Mouse (Mus musculus): Measurements from ENCODE around the gene Ift52.

Ift52 gene

DNA sequence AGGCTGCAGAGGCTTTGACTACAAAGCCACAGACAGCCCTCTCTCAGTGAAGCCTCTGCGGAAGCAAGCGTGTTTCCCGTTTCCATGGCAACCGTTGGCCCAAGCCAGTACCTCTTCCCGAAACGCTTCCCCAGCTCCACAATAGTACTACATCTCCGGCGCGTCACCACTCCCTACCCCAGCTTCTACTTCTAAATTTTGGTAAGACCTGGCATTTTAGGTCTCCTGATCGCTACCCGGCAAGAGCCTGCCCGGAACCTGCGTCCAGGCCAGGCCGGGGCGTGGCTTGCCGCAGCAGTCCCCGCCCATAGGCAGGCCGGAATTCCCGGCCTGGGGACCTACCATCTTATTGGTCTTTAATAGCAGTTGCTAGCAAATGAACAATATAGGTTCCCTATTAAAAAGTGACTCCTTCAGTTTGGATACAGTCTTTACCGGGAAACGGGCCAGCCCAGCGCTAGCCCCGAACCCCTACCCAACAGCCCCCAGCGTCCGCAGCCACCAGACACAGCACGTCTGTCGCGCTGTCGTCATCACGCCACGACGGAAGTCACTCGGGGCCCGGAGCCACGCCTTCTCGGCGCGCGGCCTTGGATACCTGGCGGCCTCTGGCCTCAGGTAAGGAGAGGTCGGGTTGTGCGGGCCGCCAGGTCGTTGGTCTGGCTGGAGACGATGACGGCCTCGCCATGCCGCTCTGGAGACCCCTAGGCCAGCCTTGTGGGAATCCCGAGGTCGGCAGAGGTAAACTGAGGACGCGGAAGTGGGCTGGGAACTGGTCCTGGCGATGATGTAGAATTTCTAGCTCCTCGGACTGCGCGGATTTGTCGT, at the start of gene Ift52:
TSS of gene Ift52 (plus strand) at position 439 of the 828 bp plus-strand sequence.
- peak; percentile 88 for DNase-seq (ENCODE audit: low spot score)

DNA sequence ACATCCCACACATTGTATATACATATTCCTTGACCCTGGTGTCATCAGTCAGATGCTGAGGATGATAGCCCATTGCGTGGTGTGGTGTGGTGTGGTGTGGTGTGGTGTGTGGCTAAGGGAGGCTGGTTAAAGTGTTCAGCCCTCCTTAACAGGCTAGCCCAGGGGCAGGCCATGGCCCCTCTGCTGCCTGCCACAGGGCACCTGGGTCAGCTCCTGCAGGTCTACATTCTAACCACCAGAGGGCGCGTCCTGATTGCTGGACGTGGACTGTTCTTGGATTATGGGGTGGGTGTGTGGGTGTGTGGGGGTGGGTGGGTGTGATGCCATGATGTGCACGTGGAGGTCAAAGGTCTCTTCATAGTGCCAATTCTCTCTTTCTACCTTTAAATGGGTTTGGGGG, 48.8 kb upstream of the Ift52 start:
- no peak for DNase-seq (ENCODE audit: low spot score)

DNA sequence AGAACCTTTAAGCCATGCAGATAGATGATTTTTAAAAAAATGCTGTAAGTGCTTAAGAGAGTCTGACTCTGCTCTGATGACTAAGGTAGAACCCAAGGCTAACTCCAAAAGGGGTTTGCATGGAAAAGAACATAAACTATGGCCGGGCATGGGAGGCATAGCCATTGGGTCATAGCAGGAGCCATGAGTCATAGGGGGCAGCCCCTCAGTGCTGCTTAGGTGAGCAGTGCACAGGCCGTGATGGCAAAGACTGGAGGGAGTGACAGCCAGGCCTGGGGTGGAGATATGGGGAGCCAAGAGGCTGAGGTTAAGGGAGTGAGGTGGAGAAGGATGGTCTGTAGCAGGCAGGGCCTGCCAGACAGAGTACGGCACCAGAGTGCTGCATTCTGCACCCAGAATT, 48.1 kb upstream of the Ift52 start:
- no peak for DNase-seq (ENCODE audit: low spot score)

DNA sequence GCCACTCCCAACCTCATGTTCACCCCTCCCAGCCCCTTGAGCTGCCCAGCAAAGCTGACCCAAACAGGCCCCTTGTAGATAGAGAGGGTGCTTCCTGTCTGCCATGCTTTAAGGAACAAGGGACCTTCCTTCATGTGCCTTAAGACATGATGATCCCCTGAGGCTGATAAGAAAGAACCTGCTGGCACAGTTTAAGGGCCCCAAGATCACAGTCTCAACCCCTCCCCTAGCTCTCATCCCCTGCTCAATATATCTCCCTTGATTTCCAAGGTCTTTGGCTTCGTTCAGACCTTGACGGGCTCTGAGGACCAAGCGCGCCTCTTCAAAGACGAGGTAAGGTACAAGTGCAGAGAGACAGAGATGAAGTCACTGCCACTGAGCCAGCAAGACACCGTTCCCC, 46.3 kb upstream of the Ift52 start:
- DNase-seq (ENCODE audit: low spot score) = no peak

DNA sequence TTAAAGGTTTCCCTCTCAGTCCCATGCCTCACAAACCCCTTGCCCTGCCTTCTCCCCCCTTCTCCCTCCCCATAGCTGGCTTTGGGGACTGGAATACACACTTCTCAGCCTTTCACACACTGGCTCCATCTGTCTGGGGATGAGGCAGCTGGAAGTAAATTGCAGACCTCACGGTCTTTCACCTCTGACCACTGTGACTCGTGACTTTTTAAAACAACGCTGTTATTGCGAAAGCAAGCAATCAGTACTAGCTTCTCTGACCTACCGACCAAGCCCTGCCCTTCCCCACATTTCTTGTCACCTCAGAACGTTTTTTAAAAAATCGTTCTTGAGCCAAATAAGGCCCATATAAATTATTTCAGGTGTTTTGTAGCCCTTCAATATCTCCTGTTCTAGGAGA, 44.4 kb upstream of the Ift52 start:
- DNase-seq (ENCODE audit: low spot score) = no peak

DNA sequence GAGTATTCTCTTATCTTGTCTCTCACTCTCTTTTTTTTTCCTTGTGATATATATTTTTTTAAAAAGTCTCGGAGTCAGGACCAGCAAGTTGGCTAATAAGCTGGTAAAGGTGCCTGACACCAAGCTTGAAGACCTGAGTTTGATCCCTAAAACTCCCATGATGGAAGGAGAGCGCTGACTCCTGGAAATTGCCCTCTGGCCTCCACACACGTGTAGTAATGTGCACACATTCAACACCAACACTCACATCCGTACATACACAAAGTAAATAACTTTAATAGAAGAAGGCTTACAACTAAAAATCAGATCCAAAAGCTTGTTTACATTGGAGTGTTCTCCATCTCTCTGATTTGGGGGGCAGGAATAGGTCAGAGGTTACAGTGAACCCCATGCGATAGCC, 43.9 kb upstream of the Ift52 start:
- no peak for DNase-seq (ENCODE audit: low spot score)

DNA sequence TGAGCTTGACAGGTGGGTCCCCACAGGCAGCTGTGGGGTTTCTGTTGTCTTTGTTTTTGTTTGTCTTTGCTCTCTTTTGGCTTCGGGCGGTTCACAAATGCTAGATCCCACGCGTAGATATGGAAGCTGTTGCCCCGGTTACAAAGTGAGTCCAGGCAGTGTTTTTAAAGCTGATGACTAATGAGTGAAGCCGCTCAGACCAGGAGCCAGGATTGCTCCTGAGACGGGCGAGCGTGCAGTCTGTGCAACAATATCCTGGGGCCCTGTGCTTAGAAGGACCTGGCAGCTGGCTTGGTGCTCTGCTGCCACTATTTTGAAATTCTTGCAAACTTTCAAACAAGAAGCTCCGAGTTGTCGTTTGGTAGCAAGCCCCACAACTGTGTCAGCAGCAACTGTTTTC, 43.5 kb upstream of the Ift52 start:
- DNase-seq (ENCODE audit: low spot score) = no peak

DNA sequence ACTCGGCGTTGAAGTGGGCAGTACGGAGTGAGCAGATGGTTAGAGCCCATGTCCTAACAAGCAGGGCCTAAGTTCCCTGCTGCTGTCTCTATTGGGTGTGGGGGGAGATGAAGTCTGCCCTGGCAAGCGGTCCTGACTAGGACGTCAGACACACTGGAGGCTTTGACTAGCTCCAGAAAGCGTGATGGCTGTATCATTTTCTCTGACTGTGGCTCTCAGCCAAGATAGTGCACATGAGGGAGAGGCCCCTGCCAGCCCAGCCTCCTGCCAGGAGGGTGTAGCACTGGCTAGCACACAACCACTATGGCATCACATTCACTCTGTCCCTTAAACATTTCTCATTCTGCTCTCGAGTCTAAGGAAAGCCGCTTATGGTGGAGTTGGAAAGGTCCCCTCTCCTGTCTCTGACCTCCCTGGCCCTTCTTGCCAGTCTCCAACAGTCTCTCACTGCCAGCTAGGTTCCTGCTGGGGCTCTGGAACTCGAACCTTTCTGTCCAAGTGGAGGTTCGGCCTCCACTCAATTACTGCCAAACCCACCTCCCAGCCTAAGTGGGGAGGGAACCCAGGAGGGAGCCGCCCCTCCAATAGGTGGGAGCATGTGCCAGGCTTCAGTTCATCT, 41.9 kb upstream of the Ift52 start:
- no peak for DNase-seq (ENCODE audit: low spot score)

DNA sequence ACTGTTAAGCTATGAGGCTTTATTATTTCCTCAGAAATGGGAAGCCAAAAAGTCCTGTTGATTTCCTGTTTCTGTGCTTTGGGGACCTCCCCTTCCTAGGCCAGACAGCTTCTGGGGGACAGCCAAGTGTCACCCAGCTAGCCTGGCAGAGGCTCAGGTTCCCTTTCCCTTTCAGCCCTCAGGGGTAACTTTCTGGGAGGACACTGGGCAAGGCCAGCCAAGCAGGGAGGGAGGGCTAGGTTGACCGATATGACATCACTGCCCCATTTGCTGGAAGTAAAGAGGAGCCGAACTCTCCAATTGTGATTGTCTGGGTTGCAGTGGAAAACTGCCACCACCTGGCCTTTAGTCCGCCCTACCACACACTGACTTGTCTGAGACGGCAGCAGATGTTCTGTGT, 41.2 kb upstream of the Ift52 start:
- no peak for DNase-seq (ENCODE audit: low spot score)

DNA sequence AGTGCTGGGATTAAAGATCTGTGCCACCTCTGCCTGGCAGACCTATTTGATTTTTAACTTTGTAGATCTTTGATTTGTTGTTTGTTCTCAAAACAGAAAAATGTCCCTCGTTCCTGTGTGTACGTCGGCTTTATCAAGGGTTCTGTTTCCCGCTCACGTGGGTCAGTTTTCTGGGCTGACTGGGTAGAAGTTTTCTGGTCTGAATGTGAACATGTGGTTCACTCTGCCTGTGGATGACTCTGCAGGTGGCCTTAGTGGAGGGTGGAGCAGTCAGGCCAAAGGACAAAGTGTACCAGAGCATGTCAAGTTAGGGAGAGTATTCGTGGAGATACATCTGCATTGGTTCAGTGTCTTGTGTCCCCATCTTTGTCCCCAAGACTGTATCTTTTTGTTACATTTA, 32.8 kb upstream of the Ift52 start:
- no peak for DNase-seq (ENCODE audit: low spot score)

DNA sequence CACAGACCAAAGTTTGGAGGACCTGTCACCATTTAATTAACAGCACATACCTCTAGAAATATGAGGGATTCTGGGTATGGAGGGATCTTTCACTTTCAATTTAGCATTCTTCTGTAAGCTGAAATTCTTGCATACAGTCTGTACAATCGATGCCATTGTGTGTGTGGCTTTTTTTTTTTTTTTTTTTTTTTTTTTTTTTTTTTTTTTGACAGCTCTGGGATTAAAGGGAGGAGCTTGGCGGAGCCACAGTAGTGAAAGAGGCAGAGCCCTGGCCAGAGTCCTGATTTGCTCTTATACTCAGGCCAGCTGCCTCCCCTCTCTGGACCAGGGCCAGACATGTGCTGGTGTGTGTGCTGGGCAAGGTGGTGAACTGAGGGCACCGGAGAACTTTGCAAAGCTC, 31.2 kb upstream of the Ift52 start:
- no peak for DNase-seq (ENCODE audit: low spot score)

DNA sequence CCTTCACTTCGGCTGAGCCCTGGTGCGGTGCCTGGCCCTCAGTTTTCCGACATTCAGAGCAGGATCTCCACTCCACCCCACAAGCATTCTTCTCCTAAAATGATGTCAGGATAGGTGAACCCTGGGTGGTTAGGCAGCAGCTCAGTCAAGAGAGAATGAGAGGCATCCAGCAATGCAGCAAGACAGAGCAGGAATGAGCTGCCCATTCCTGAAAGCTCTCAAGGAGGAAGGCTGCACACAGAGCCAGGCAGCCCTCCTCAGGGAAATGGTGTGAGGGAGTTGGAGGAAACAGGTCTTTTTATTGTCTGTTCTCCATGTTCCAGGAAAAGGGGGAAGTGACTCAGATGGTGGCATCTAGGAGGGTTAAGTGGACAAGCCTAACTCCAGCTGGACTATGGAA, 30.4 kb upstream of the Ift52 start:
- no peak for DNase-seq (ENCODE audit: low spot score)

DNA sequence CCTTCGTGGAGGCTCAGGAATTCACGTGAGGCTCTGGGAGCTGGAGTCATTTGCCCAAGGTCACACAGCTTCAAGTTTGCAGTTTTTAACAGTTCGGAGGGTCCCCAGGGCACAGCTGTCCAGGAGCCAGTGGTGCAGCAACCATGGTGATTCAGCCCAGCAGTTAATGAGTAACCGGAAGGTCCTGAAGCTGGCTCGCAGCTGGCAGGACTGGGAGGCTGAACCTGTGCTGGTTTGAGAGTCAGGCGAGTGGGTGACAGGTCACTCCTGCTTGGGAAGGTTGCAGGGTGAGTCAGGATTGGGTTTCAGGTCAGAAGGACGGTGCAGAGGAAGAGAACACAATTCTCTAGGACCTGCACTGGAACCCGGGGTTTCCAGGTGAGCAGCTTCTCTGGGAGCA, 29.9 kb upstream of the Ift52 start, which contains the start of gene Sgk2:
TSS of gene Sgk2 (plus strand) at position 113 of the 400 bp plus-strand sequence.
- DNase-seq (ENCODE audit: low spot score) = no peak

DNA sequence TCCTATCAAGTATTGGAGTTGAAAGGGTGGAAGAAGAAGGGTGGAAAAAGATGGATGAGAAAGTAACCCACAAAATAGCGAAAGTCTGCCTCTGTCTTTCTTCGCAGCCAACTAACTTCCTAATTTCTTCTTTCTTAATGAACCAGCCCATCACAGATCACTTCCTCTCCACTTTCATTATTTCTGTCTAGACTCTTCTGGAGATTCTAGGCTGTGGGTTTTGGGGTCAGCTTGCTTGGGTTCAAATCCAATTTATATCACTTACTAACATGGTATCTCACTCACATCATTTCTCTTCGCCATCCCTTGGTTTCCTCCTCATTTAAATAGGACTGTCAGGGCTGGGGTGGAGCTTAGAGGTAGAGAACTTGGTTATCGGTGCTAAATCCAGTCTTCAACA, 28.9 kb upstream of the Ift52 start:
- DNase-seq (ENCODE audit: low spot score) = no peak

DNA sequence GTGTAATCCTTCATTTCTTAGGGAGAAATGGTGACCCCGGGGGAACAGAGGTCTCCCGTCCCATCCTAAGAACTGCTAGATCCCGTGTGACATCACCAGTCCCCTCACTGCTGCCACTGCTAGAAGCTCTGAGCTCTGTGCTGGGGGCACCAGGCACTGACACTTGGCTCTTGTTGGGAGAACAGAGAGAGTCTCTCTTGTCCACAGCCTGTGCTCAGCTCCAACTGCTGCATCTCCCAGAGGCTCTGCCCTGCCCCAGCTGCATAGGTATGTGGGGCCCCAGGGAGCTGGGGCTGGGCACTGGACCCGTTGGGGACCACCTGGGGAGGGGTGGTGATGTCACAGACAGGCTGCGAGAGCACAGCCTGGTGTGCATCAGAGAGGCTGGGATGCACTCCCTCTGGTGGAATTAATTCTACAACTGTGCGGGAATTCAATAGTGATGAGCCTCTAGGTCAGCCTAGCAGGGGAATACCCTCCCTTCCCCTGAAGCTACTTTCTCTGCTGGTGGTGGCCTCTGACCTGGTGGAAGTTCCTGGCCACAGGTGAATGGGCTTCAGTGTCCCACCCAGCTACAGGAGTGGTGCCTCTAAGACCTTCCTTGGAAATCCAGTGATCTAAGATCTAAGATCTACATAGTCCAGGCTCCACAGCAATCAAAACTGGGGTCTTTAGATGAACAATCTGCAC, 25.6 kb upstream of the Ift52 start:
- DNase-seq (ENCODE audit: low spot score) = no peak

DNA sequence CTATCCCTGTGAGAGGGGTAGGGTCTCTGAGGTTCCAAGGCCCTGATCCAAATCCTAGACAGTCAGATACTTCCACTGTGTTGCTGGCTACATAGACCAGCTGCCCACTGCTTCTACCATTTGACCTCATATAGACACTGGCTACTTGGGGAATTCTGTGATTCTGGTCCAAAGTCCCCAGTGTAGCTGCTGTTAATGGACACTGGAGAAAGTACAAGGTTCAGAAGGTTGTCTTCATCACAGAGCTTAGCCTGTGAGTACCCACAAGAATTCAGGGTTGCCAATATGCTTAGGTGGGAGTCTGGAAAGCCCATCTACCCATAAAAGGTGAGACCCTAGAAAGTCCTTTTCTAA, 25.1 kb upstream of the Ift52 start:
- no peak for DNase-seq (ENCODE audit: low spot score)

DNA sequence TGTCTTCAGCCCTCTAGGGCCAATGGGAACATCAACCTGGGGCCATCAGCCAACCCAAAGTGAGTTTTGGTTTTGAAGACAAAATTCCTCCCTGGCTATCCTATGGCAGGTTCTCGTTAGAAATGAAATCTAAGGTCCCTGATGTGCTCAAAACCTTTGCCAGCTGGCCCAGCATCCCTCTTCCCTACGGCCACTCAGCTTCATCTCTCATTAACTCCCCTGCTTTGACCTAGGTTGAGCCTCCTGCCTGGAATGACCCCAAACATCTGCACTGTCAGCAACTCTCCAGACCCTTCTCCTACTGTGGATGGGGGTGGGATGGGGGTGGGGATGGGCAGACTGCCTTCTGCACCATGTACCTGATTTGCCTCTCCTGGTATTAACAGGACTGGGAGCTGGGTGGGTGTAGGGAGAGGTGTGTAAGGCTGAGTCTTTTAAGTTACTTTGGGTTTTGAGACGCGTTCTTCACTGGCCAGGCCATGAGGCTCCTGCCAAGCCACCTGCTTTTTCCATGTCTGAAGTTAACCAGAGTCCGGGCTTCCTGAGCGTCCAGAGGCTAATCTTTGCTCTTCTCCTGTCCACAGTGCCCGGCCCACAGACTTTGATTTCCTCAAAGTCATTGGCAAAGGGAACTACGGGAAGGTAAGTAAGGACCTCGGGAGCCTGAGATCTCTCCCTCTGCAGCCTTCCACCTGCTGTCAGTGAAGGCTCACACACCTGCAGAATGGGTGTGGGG, 23.1 kb upstream of the Ift52 start:
- DNase-seq (ENCODE audit: low spot score) = no peak

DNA sequence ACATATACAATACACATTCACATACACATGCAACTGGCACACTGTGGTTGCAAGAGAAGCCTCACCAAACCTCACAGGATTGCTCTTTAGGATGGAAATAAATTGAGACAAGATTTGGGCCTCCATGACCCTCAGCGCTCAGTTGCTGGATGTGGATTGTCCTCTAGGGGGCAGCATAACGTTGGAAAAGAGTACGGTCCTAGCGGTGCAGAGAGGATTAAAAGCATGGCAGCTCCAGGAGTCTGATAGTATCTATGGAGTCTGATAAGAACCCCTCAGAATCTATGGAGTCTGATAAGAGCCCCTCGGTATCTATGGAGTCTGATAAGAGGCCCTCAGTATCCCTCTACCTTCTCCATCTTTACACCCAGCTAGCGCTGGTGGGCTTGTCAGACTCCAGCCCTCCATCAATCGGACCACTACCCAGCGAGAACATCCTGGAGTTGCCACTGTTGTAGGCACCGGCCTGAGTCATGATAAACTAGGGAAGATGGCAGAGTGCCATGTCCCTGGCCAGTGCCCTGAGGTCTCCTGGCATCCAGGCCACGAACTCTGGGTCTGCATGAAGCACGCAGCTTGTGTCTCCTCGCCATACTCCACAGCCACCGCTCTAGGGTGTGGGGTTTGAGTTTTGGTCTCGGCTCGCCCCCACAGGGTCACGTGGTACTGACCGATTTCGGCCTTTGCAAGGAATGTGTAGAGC, 18.5 kb upstream of the Ift52 start:
- peak; percentile 19 for DNase-seq (ENCODE audit: low spot score)

DNA sequence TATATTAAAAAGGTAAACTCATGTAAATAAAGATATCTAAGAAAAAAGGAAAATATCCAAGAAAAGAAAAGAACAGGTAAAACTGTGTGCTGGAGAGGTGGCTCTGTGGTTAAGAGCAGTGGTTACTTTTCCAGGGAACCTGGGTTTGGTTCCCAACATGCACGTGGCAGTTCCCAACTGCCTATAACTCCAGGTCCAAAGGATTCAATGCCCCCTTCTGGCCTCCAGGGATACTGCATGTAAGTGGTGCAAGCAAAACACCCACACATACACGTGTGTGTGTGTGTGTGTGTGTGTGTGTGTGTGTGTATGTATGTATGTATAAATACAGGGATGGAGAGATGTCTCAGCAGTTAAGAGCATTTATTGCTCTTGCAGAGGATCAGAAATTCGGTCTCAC, 17.4 kb upstream of the Ift52 start:
- DNase-seq (ENCODE audit: low spot score) = no peak

DNA sequence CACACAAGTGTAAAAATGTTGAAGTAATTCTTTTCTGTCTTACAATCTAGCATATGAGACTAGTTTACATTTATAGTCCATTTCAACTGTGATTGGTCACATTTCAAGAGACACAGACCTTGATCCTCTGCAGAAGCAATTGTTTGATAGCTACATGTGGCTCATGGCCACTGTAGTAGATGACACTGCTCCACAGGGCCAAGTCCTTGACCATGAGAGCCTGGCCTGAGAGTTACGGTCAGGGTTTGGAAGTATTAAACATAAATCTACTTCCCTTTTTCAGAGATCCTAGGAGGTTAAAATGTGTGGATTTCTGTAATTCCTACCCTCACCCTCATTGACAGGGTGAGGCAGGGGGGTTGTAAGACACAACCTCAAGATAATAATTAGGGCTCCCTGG, 16.1 kb upstream of the Ift52 start:
- no peak for DNase-seq (ENCODE audit: low spot score)

DNA sequence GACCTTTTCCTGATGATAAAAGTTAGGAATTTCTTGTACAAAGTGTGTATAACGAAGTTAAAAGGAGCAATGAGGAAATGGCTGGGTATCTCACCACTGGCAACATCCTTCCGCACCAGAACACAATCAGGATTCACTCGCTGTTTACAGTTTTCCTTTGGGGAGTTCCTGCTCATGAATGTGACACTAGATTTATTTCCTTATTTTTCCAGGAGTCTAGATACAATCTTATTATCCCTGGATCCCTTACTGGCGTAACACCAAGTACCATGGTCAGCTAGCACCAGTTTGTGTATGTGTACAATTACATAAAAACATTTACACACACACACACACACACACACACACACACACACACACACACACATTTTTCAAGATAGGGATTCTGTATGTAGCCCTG, 9.9 kb upstream of the Ift52 start:
- DNase-seq (ENCODE audit: low spot score) = no peak

DNA sequence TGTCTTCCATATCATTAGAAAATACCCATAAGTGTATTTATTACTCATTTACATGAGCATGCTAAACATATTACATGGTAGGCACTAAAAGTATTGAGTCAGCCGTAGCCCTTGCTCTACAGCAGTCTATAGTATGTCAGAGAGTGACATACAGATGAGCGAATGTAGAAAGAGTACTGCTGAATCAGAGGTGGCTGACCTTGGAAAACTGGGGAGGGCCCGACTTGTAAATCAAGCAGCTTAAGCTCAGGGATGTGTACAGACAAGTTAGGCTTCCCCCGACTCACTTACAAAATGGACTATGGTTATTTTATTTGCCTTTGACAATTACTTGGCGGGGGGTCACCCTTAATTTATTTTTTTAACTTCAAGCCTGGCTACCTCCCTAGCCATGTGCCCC, 14.1 kb downstream of the Ift52 start:
- DNase-seq (ENCODE audit: low spot score) = no peak

All from ovary, postnatal 10 days (tissue).